Mouse (Mus musculus) cortical plate, adult 2 months (tissue): ENCODE data around the gene Chrm1.

ENCODE experiments used
- CTCF ChIP-seq: fragments of 200-500 bp; IDR thresholded peaks from 2 replicates; pipeline ENCODE4 v1.5.1; 2011; ENCODE audit warnings: mild to moderate bottlenecking, control low read depth, low read length; ENCODE audit not compliant: insufficient read depth; ENCODE audit errors: extremely low read depth
- POLR2A ChIP-seq: fragments of 200-500 bp; IDR thresholded peaks from 2 replicates; pipeline ENCODE4 v1.6.1; 2011; ENCODE audit warnings: mild to moderate bottlenecking, low read length, control low read depth; ENCODE audit not compliant: insufficient read depth; ENCODE audit errors: extremely low read depth

DNA sequence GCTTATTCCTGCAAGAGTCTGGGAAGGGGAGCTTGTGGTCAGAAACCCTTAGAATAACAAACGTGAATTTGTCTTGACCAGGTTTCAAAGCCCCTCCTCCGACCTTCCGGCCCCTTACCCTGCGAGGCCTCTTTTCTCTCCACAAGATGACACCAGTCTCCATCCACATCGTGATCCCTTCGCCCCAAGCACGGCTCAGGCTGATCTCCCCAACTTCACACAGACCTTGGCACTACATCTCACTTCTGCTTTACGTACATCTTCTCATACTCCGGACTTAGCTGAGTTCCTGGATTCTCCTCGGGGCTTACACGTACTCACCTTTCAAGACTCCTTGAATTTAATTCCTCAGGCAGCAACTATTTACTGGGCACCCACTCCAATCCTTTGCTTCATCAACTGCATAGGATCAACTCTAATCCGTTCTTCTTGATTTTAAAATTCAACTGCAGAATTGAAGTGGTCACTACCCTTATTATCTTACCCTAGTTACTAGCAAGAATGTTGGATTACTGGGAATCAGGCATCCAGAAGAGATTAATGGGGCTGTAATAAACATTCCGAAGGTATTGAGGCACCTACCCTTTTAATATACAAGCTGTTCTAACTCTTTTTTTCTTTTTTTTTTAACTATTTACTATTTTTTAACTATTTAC, 50.5 kb downstream of the Chrm1 start:
- TF ChIP-seq POLR2A = no peak
- TF ChIP-seq CTCF = no peak
